Mouse (Mus musculus): ENCODE results near the gene E2f7.

Gene E2f7

DNA sequence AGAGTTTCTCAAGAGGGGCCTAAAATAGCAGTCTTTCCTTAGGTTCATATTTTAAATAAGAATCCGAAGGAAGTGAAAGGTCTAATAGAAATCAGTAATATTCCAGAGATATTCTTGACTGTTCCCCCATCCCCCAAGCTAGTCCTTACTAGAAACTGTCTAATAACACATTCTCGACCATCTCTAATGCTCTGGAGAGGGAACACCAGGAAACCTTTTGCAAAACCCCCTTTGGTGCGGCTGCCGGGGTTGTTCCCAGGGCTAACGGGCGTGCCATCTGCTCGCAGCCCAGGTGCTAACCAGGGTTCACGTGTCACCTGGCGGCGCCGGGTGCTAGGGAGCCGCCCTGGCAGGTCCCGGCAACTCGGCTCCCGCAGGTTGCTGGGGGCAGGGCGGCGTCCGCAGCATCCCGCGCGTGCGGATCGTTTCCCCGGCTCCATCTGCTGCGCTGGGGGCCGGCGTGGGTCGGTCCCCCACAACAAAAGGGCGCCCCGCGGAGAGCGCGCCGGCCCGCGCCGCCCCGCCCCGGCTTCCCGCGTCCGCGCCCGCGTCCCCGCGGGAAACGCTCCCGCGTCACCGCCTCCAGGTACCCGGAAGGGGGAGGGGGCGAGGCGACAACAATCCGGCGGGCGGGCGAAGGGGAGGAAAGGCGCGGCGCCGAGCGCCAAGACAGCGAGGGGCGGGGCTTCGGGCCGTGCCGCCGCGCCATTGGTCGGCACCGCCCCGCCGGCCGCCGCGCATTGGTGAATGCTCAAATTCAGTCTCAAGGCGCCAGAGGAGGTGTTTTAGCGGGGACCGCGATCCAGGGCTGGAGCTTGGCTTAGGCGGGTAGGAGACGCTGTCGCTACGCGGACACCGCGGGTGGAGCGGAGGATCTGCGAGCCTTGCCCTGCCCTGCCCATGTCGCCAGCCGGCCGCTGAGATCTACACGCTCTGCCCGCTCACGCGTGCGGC is at the start of gene E2f7:
E2f7 (plus strand) TSS at position 754 of the 954 bp plus-strand sequence.
- POLR2A ChIA-PET = interaction anchor here in 3 of 4 experiments (0.5 to 2.1 kb wide), 9 partner anchors 9 to 175 kb away, joined by 3 to 5 read pairs (median 3); partner anchors contain the start of gene Csrp2 (in 1 of the 3)

DNA sequence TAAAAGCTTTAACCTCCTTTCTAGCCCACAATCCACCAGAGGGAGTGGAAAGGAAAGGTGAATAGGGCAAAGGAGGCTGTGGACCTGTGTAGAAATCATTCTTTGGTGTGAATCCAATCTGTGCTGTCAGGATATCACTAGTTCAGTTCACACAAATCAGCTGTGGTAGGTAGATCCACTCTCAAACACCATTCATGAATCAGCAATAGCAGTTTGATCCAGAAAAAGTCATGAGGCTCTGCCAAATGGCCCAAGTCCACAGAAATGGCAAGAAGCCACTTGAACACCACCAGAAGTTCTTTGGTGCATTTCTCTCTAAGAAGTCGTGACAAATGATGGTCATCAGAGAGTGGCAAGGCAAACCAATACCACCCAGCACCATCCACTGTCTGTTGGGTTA is 44.0 kb upstream of the E2f7 start:
- ChIA-PET CTCF (no interaction called here), POLR2A (no interaction called here)

More for the DNA sequence above, at the start of gene E2f7:
- CTCF ChIA-PET = interaction anchor here (0.5 to 2.9 kb wide), 9 partner anchors 10 to 39 kb away, joined by 3 to 14 read pairs (median 3); no protein-coding TSS in a partner anchor

DNA sequence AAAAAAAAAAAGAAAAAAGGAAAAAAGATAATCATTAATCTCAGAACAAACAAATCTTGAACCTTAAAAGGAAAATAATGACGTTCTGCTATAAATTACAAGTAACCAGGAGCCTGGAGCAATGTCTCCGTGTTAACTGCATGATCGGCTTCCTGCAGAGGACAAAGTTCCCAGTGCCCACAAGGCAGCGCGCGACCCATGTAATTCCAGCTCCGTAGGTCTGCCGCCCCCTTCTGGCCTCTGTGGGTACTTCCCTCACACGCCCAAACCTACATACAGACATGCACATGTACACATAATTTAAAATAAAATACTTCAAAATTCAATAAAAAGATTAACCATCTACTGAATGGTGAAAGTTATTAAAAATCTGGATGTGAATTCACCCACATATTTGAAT is 39.6 kb upstream of the E2f7 start:
- POLR2A ChIA-PET = interaction anchor here in 1 of 4 experiments (0.7 kb wide), 1 partner anchor 486 kb away, joined by 3 read pairs; no protein-coding TSS in a partner anchor
- CTCF ChIA-PET = interaction anchor here in 3 of 4 experiments (0.7 to 1.6 kb wide), 4 partner anchors 17 to 39 kb away, joined by 3 read pairs; partner anchors contain the start of gene E2f7 (in 1 of the 3)

DNA sequence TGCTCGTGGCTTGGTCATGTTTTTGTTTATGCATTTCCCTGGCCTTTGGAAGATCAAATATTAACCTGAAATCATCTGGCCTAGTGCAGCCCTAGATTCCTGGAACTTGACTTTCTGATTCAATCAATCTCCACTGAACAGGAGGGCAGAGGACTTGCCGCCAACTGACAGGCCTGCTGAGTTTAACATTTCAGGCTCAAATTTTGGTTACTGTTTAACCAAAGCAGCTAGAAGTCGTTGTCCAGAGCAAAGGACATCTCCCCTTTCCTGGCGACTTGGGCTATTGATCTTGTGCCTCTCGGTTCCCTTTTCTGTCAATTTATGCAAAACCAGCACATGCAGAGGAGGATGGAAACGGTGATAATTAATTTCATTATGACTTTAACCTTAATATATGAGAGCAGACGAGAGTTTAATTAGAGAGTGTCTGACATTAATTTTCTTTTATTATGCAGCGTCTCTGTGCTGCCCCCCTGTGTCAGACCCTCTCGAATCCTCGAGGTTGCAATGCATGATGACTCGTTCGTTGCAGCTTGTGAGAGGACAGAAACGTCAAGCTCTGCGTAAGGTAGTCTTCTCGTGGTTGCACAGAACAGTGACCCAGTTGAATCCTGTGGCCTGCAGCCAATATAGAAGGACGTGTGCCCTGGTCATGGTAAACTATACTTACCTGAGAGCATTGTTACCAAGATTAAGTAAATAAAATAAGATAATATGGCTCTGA is 37.7 kb upstream of the E2f7 start:
- ChIA-PET POLR2A (no interaction called here), CTCF (no interaction called here)

DNA sequence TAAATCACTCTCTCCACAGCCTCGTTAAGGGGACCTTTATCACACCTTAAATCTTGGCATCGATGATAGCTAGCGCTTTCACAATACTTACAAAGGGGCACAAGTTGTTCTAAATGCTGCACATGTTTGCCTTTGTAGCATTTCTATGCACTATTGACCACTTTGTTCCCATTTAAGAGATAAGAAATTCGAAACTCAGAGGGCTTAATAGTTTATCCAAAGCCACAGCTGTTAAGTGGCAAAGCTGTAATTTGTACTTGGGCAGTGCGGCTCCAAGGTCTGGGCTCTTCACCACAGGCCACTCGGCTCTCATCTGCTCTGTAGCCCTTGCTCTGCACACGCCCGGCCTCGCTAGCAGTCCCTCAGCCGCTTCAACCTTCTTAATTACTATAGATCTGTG is 28.4 kb upstream of the E2f7 start:
- ChIA-PET POLR2A (no interaction called here), CTCF (no interaction called here)

DNA sequence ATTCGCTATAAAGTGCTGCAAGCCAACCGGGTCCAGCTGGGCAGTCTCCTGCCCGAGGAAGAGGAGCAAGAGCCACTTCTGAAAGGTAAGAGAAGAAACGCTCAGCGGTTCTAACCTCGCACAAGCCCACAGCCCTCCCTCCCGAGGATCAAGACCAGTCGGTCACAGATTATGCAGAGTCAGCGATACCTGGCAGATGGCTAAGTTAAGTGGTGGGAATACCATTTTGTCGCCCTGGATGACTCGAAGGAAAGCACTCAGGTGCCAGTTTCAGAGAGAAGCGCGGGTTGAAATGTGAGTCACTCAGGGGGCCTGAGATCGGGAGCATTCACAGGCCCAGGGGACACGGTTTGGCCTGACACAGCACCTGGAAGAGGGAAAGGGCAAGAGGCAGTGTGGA is 18.8 kb upstream of the E2f7 start:
- POLR2A ChIA-PET = no interaction called here
- CTCF ChIA-PET = interaction anchor here in 2 of 4 experiments (1.3 to 2.1 kb wide), 3 partner anchors 9 to 270 kb away, joined by 3 to 4 read pairs (median 4); partner anchors contain the start of gene Nav3 (in 1 of the 2)

DNA sequence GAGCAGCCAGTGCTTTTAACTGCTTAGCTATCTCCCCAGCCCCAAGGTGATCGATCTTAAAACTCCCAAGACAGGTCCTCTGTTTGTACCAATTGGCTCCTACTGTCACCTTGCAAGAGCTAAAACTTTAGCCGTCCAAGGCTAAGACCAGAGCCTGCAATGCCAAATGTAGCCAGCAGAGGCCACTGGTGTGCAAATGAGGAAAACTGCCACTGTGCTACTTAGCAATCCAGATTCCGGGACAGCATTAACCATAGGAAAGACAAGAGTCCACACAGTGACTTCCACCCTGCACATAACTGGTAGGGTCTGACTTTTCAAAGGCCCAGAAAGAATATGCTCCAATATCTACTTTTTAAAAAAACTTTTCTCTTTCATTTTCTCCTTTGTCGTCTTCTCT is 17.4 kb upstream of the E2f7 start:
- ChIA-PET POLR2A (no interaction called here), CTCF (interaction anchor here (0.6 to 2.1 kb wide), 14 partner anchors 8 to 447 kb away, joined by 3 to 4 read pairs (median 3); partner anchors contain the start of genes E2f7 (in 1 of the 4) and Nav3 (in 1 of the 4))

DNA sequence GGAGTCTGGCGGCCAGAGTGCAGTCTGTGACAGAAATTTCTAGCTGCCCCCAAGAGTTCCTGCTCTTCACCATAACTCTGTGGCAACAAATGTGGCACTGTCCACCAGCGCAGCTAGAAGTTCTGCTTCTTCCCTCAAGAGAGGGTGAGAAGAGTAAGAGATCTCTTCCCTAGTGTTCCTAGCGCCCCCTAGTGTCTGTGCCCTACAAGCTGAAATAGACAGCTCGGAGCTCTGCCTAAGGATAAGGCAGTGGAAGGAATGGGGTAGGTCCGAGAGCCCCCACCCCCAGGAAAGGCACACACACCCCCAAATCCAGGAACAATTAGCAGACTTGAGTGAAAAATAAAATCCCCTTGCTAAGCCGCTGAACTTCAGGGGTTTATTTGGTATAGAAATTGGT is 11.9 kb upstream of the E2f7 start:
- CTCF ChIA-PET = interaction anchor here (0.5 to 2.2 kb wide), 31 partner anchors 9 to 1137 kb away, joined by 3 to 16 read pairs (median 3); partner anchors contain the start of genes E2f7 (in 1 of the 4) and Nav3 (in 1 of the 4)
- POLR2A ChIA-PET = interaction anchor here in 1 of 4 experiments (1.2 kb wide), 1 partner anchor 11 kb away, joined by 4 read pairs; no protein-coding TSS in a partner anchor

DNA sequence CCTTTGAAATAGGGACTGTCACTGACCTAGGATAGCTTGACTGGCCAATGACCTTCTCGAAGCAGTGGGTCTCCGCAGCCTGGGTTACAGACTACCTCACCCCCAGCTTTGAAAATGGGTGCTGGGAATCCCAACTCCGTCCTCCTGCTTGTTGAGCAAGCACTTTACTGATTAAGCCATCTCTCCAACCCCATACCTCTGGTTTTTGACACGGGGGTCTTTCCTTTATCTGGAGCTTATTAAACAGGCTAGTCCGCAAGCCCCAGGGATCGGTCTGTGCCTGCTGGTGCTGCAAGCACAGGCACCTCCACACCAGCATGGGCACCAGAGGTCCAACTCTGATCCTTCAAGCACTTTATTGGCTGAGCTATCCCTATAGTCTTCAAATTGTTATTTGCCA is 1.5 kb upstream of the E2f7 start:
- POLR2A ChIA-PET = interaction anchor here in 1 of 4 experiments (1.0 kb wide), 1 partner anchor 11 kb away, joined by 4 read pairs; no protein-coding TSS in a partner anchor
- CTCF ChIA-PET = interaction anchor here in 3 of 4 experiments (0.6 to 2.9 kb wide), 7 partner anchors 8 to 706 kb away, joined by 3 to 14 read pairs (median 3); no protein-coding TSS in a partner anchor

DNA sequence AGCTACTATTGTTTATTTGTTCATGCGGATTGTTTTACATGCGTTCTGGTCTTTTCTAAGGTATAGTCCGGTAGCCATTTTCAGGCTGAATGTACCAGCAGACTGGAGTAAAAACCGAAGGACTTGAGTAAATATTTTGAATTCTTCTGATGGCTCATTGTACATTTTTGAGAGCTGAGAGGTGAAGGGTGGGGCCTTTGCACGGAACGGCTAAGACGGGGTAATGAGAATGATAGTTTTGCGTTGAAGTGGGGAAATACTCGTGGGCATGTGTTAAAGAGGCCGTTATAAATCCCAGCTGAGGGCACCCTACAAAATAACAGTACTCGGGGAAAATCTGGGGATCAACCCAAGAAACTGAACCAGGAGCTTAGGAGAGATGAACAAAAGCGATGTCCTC is 1.1 kb upstream of the E2f7 start:
- ChIA-PET POLR2A (interaction anchor here in 2 of 4 experiments (0.6 to 1.6 kb wide), 4 partner anchors 8 to 176 kb away, joined by 3 to 5 read pairs (median 4); partner anchors contain the start of gene Csrp2 (in 1 of the 2)), CTCF (interaction anchor here in 3 of 4 experiments (0.6 to 2.9 kb wide), 8 partner anchors 9 to 706 kb away, joined by 3 to 14 read pairs (median 4); no protein-coding TSS in a partner anchor)

DNA sequence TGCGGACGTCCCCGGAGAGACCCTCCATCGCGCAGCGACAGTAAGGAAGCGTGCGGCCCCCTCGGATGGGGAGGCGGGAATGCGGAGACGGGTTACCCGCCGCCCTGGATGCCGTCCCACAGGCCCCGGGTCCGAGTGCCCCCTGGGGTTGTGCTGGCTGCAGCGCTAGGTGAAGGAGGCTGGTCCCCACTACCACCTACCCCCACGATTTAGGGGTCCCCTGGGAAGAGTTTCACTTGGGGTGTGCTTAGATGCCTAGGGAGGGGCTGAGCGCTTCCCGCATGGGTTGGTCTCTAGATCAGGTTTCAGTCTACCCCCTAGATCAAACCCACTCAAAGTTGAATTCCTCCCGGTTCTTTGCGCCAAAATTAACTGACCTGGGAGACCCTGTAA is 397 bp downstream of the E2f7 start:
- CTCF ChIA-PET = interaction anchor here in 2 of 4 experiments (1.0 to 1.2 kb wide), 2 partner anchors 12 to 18 kb away, joined by 3 to 4 read pairs; no protein-coding TSS in a partner anchor

DNA sequence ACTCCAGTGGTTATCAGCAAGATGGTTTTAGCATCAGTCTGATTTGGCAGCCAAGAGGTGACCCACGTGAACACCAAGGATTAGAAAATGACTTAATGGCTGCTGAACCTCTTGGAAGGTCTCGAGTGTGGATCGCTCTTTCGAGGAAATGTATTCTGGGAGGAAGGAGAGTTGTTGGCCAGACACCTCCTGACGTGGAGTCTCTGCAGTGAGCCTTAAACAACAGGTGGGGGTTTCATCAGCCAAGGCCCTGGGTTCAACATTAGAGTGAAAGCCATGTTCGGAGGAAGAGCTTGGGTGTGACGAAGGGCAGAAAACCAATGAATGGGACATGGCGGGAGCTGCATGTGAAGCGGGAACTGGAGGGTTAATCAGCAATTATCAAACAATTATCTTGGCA is 3.8 kb downstream of the E2f7 start:
- ChIA-PET POLR2A (interaction anchor here in 2 of 4 experiments (0.6 to 2.0 kb wide), 5 partner anchors 11 to 870 kb away, joined by 3 to 10 read pairs (median 4); partner anchors contain the start of gene Bbs10 (in 1 of the 2)), CTCF (interaction anchor here (0.8 to 3.7 kb wide), 5 partner anchors 11 to 16 kb away, joined by 3 to 14 read pairs (median 4); no protein-coding TSS in a partner anchor)

More for the DNA sequence above, 397 bp downstream of the E2f7 start:
- POLR2A ChIA-PET = interaction anchor here in 3 of 4 experiments (0.6 to 2.1 kb wide), 6 partner anchors 9 to 175 kb away, joined by 3 to 5 read pairs (median 3); partner anchors contain the start of gene Csrp2 (in 1 of the 3)

DNA sequence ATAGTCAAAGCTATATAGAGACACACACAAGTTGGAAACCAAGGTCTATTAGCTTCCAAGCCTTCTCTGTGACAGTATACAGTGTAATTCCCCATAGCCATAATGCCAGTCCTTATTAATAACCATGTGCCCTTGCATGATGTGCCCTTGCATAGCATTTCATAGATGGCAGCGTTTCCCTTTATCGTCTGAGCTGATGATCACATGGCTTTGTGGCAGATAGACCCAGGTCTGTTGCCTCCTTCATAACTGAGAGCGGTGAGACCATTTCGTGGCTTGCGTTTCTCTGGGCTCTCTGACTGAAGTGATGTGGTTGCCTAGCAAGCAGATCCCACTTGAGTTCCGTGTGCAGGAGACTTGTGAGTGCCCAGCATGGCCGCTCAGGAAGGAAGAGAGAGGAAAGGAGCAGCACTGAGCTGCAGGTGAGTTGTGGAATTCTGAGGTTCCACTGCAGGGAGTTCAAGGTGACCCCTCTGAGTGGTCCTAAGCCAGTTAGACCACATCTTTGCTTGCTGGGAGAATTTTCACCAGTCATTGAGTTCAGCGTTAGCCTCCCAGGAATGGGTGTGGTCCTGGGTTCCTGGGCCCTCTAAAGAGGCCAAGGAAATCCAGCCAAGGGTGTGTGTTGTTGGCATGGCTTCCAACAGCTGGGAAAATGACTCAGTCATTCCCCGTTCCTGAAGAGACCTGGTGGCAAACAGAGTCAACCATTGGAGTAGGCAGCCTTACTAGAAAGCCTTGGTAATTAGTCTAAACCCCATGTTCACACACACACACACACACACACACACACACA is 4.5 kb downstream of the E2f7 start:
- CTCF ChIA-PET = interaction anchor here in 3 of 4 experiments (0.8 to 3.7 kb wide), 4 partner anchors 10 to 16 kb away, joined by 3 to 14 read pairs (median 5); no protein-coding TSS in a partner anchor
- POLR2A ChIA-PET = interaction anchor here in 2 of 4 experiments (1.1 to 2.0 kb wide), 3 partner anchors 10 to 549 kb away, joined by 3 to 10 read pairs (median 3); partner anchors contain the start of gene Bbs10 (in 1 of the 2)

DNA sequence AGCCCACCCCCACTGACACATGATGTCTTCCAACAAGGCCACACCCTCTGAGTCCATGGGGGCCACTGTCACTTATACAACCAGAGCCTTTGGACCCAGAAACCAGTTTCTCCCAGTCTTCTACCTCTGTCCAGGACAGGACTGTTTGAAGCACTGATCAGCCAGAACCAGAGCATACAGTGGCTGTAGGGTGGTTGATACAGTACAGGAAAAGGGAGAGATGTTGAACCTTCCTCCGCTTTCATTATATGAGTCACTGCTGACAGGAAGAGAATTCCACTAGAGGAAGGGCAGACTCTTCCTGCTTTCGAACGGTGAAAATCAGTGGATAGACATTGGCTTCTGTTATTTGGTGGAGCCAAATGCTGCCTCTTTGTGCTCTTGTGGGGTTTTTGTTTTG is 7.6 kb downstream of the E2f7 start:
- CTCF ChIA-PET = no interaction called here
- POLR2A ChIA-PET = no interaction called here

DNA sequence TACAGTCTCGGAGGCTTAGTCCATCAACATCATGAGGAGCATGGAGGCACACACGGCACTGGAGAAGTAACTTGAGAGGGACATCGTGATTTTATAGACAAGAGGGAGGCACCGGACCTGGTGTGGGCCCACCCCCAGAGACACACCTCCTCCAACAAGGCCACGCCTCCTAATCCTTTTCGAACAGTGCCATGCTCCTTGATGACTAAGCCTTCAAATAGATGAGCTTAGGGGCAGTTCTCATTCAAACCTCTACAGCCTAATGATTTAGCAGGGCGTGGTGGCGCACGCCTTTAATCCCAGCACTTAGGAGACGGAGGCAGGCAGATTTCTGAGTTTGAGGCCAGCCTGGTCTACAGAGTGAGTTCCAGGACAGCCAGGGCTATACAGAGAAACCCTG is 10.3 kb downstream of the E2f7 start:
- ChIA-PET POLR2A (no interaction called here), CTCF (interaction anchor here in 1 of 4 experiments (1.4 kb wide), 1 partner anchor 22 kb away, joined by 4 read pairs; no protein-coding TSS in a partner anchor)

DNA sequence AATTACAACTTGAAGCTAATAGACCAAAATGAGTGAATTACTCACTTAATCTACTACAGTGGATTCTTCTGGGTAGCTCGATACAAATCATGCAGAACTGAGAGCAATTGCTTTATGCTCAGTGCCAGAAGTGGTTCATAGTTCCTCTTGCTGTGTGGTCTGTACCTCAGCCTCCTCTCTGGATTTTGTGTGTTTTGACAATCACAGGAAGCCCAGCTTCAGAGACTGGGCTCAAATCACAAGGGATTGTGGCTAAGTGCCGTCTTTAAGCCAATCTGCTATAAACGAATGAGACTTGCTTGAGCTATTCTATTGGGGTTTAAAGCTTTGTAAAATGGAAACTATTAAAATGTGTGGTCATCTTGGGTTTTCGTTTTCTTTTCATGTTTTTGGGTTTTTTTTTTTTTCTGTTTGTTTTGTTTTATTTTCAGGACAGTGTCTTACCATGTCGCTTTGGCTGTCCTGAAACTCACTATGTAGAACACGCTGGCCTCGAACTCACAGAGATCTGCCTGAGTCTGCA is 11.1 kb downstream of the E2f7 start:
- POLR2A ChIA-PET = interaction anchor here in 1 of 4 experiments (0.7 kb wide), 1 partner anchor 750 kb away, joined by 3 read pairs; no protein-coding TSS in a partner anchor
- CTCF ChIA-PET = interaction anchor here in 1 of 4 experiments (1.4 kb wide), 1 partner anchor 23 kb away, joined by 4 read pairs; no protein-coding TSS in a partner anchor

DNA sequence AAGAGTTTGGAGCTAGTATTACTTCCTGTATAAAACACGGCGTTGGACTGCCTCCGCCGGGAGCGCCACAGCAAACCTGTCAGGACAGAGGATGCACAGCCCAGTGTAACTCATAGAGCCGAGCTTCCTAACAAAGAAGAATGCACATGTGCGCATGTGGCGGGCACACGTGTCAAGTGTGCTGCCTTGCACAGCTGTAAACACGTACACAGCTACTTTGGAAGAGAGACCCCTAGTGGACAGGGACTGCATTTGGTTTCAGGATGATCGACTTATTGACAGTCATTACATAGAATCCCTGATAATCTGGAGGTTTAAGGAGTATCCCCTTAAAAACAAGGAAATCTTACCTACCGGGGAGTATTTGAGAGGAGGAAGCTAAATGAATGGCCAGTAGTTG is 15.3 kb downstream of the E2f7 start:
- ChIA-PET POLR2A (interaction anchor here in 3 of 4 experiments (0.6 to 2.8 kb wide), 9 partner anchors 9 to 188 kb away, joined by 3 to 10 read pairs (median 3); partner anchors contain the start of gene E2f7 (in 2 of the 3)), CTCF (interaction anchor here (0.6 to 3.2 kb wide), 36 partner anchors 9 to 1212 kb away, joined by 3 to 16 read pairs (median 4); partner anchors contain the start of genes Csrp2 (in 1 of the 4), E2f7 (in 1 of the 4) and Krr1 (in 1 of the 4))

Data from embryonic stem cell, embryonic (primary cell).